Mouse (Mus musculus) heart, postnatal 10 days (tissue): Measurements from ENCODE around the gene Sema4a. TPM values are rescaled to one million over a fixed set of nuclear protein-coding genes. Genes with fewer than 3 reads are reported as not detected.

Experiments
- DNase-seq, 2 experiments: peaks; one replicate each; pipeline ENCODE4 v3.0.0; 2021
- intact Hi-C: fragments of 180-260 bp; cut with DNase I; formaldehyde crosslinking; loops from one replicate; pipeline ENCODE4 v1.15.1; 2025
- total RNA-seq, 2 experiments: library from RNA; stranded (reverse); gene quantifications; 2 replicates each; pipeline ENCODE4 v1.2.3; 2021

Sema4a gene
- total RNA-seq, 2 experiments from 2014 or later, result 1.8 to 1.9 TPM

GRCm38 (mm10) chr3:88458778-88459219 is 2.2 kb downstream of the Sema4a start:
- intact Hi-C loops, result no loop called here

GRCm38 (mm10) chr3:88456746-88457532 is 4.0 kb downstream of the Sema4a start:
- no peak for DNase-seq
- intact Hi-C loops, result no loop called here

More at GRCm38 (mm10) chr3:88458778-88459219, 2.2 kb downstream of the Sema4a start:
- DNase-seq, result no peak

GRCm38 (mm10) chr3:88456313-88456712 is 4.7 kb downstream of the Sema4a start:
- no peak for DNase-seq
- intact Hi-C loops, result no loop called here

GRCm38 (mm10) chr3:88455588-88456264 is 5.3 kb downstream of the Sema4a start:
- no peak for DNase-seq
- intact Hi-C loops, result no loop called here

GRCm38 (mm10) chr3:88454762-88455587 is 6.0 kb downstream of the Sema4a start:
- DNase-seq, result no peak
- intact Hi-C loops, result no loop called here

GRCm38 (mm10) chr3:88453986-88454385 is 7.0 kb downstream of the Sema4a start:
- no peak for DNase-seq
- intact Hi-C loops, result no loop called here

GRCm38 (mm10) chr3:88453369-88453768 is 7.6 kb downstream of the Sema4a start:
- intact Hi-C loops, result no loop called here
- no peak for DNase-seq

- intact Hi-C loops, result no loop called here
- DNase-seq, result no peak
Measured at GRCm38 (mm10) chr3:88452716-88453115, 8.3 kb downstream of the Sema4a start.

- intact Hi-C loops, result no loop called here
- DNase-seq, result no peak
Measured at GRCm38 (mm10) chr3:88452246-88452645, 8.7 kb downstream of the Sema4a start.

GRCm38 (mm10) chr3:88450379-88451131 is 10.4 kb downstream of the Sema4a start:
- peak in 1 of 2 experiments; percentile 40 for DNase-seq
- intact Hi-C loops, result no loop called here

- DNase-seq, result peak; percentile 45 to 53
- intact Hi-C loops, result no loop called here
Measured at GRCm38 (mm10) chr3:88449395-88450023, 11.5 kb downstream of the Sema4a start.

GRCm38 (mm10) chr3:88448443-88448842 is 12.5 kb downstream of the Sema4a start:
- no peak for DNase-seq
- intact Hi-C loops, result no loop called here

- DNase-seq, result no peak
- intact Hi-C loops, result no loop called here
Measured at GRCm38 (mm10) chr3:88447676-88448183, 13.3 kb downstream of the Sema4a start.

- intact Hi-C loops, result no loop called here
- peak; percentile 44 to 46 for DNase-seq
Measured at GRCm38 (mm10) chr3:88446471-88447123, 14.4 kb downstream of the Sema4a start.

GRCm38 (mm10) chr3:88442888-88443287 is 18.1 kb downstream of the Sema4a start:
- no peak for DNase-seq
- intact Hi-C loops, result no loop called here

- intact Hi-C loops, result no loop called here
Measured at GRCm38 (mm10) chr3:88442488-88442887, 18.5 kb downstream of the Sema4a start.

GRCm38 (mm10) chr3:88440500-88441381 is 20.2 kb downstream of the Sema4a start:
- peak; percentile 51 to 70 for DNase-seq
- intact Hi-C loops, result loop anchor here (1.0 kb wide), 1 partner anchor 27 kb away; no protein-coding TSS in a partner anchor

More at GRCm38 (mm10) chr3:88442488-88442887, 18.5 kb downstream of the Sema4a start:
- DNase-seq, result no peak

GRCm38 (mm10) chr3:88439582-88439981 is 21.4 kb downstream of the Sema4a start:
- intact Hi-C loops, result no loop called here
- DNase-seq, result no peak
